Mouse (Mus musculus) hindbrain, embryonic 15.5 days (tissue): ENCODE measurements at regions not wholly inside any gene's neighbourhood (a gene's known extent, or its start where the extent isn't known, plus 50 kb on each side); places are given as distances from the start of the nearest gene placed in this dataset.
"Not testable (repeated sequence)": the region's sequence is repeated elsewhere in the genome, so short reads cannot be mapped to it uniquely, and the experiment has no call there.

ENCODE experiments used
- ATAC-seq: fragments of 200-750 bp; cut with Nextera tagmentation; 2 replicates; pipeline ENCODE4 v1.8.0; 2017; ENCODE audit warnings: low read depth, moderate number of reproducible peaks, moderate TSS enrichment; ENCODE audit not compliant: low FRiP score
- H3K27ac ChIP-seq: fragments of 300-500 bp; sonication (generic); replicated peaks from 2 replicates; pipeline ENCODE4 v1.5.1; 2015; ENCODE audit warnings: mild to moderate bottlenecking, inconsistent platforms
- H3K27me3 ChIP-seq: fragments of 300-500 bp; sonication (generic); 2 replicates; pipeline ENCODE4 v1.6.1; 2015; ENCODE audit warnings: control low read depth, inconsistent platforms
- H3K36me3 ChIP-seq: fragments of 300-500 bp; sonication (generic); 2 replicates; pipeline ENCODE4 v1.6.1; 2015; ENCODE audit warnings: control low read depth, inconsistent platforms
- H3K4me1 ChIP-seq: fragments of 300-500 bp; sonication (generic); replicated peaks from 2 replicates; pipeline ENCODE4 v1.6.1; 2015; ENCODE audit warnings: control low read depth, inconsistent platforms
- H3K4me2 ChIP-seq: fragments of 300-500 bp; sonication (generic); 2 replicates; pipeline ENCODE4 v1.6.1; 2015; ENCODE audit warnings: moderate library complexity, mild to moderate bottlenecking, inconsistent platforms
- H3K4me3 ChIP-seq: fragments of 300-500 bp; sonication (generic); 2 replicates; pipeline ENCODE4 v1.5.1; 2015; ENCODE audit warnings: mild to moderate bottlenecking, inconsistent platforms
- H3K9ac ChIP-seq: fragments of 300-500 bp; sonication (generic); 2 replicates; pipeline ENCODE4 v1.6.1; 2015; ENCODE audit warnings: inconsistent platforms
- H3K9me3 ChIP-seq: fragments of 300-500 bp; sonication (generic); 2 replicates; pipeline ENCODE4 v1.6.1; 2016; ENCODE audit warnings: control low read depth, inconsistent platforms
- WGBS: fragments of 180-500 bp; shearing (Covaris S2); methylation state at CpG from one replicate; pipeline ENCODE4 v1.1.7; 2015; 5-methylcytosine and 5-hydroxymethylcytosine counted together

- H3K4me2 ChIP-seq: no peak overlapping the region
- H3K36me3 ChIP-seq: no peaks in the 10 kb centered on the region
- no peak overlapping the region for H3K27ac ChIP-seq
- H3K27me3 ChIP-seq: 0 out of 2 replicates have a peak, but pooled peaks cover 4% of the 10 kb centered on the region
- no peaks in the 10 kb centered on the region for H3K9me3 ChIP-seq
- ATAC-seq: no peak
- WGBS: 76% methylated on average over 4 of the region's 4 CpGs
- no peak overlapping the region for H3K9ac ChIP-seq
- H3K4me3 ChIP-seq: no peak overlapping the region
- peaks cover 58% of the 10 kb centered on the region for H3K4me1 ChIP-seq
Measured at GRCm38 (mm10) chr2:92809681-92810323, 105.1 kb upstream of the Syt13 start.

GRCm38 (mm10) chr2:92810956-92811355 lies 103.9 kb upstream of the Syt13 start:
- H3K4me1 ChIP-seq: peaks cover 49% of the 10 kb centered on the region
- H3K4me2 ChIP-seq, H3K9ac ChIP-seq, H3K4me3 ChIP-seq, H3K27ac ChIP-seq, ATAC-seq, H3K27me3 ChIP-seq, H3K36me3 ChIP-seq, H3K9me3 ChIP-seq: not testable (repeated sequence)
- WGBS: 13% methylated on average over 6 of the region's 6 CpGs

- H3K4me1 ChIP-seq: peaks cover 32% of the 10 kb centered on the region
- no peak for ATAC-seq
- H3K36me3 ChIP-seq: no peaks in the 10 kb centered on the region
- H3K4me2 ChIP-seq: no peak overlapping the region
- H3K27me3 ChIP-seq: 0 out of 2 replicates have a peak, but pooled peaks cover 4% of the 10 kb centered on the region
- no peaks in the 10 kb centered on the region for H3K9me3 ChIP-seq
- H3K27ac ChIP-seq: no peak overlapping the region
- no peak overlapping the region for H3K4me3 ChIP-seq
- H3K9ac ChIP-seq: no peak overlapping the region
- 60% methylated on average over 11 of the region's 11 CpGs for WGBS
Measured at GRCm38 (mm10) chr2:92813028-92813427, 101.9 kb upstream of the Syt13 start.

DNA sequence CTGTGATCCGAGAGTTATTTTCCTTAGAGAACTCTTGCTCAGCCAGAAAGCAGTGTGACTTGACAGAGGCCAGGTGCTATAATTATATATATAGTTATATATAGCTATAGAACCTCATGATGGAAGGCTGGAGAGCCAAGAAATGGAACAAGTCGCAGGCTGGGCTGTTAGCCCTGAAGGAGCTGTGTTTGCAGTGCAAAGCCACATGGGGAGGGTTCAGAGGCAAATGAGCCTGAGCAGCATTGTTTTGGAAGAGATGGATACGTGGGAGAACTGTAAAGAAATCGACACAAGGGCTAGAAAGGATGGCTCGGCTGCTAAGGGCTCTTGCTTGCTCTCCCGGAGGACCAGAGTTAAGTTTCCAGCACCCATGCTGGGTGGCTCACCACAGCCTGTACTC lies 95.3 kb upstream of the Syt13 start:
- Histone ChIP-seq H3K4me3 (no peak overlapping the region), H3K27me3 (no peaks in the 10 kb centered on the region), H3K4me2 (no peak overlapping the region), H3K36me3 (no peaks in the 10 kb centered on the region), H3K4me1 (0 out of 2 replicates have a peak, but pooled peaks cover 2% of the 10 kb centered on the region), H3K9ac (no peak overlapping the region), H3K27ac (no peak overlapping the region), H3K9me3 (no peaks in the 10 kb centered on the region)
- WGBS: 68% methylated on average over 6 of the region's 6 CpGs
- ATAC-seq: no peak

- Histone ChIP-seq H3K4me2 (no peak overlapping the region), H3K4me1 (peaks cover 14% of the 10 kb centered on the region; the same call in 1 of the 2 replicates), H3K9ac (no peak overlapping the region), H3K36me3 (no peaks in the 10 kb centered on the region), H3K27ac (no peak overlapping the region), H3K27me3 (no peaks in the 10 kb centered on the region), H3K9me3 (no peaks in the 10 kb centered on the region), H3K4me3 (no peak overlapping the region)
- ATAC-seq: no peak
- 77% methylated on average over 1 of the region's 1 CpGs for WGBS
Measured at GRCm38 (mm10) chr2:92824325-92824724, 90.6 kb upstream of the Syt13 start.

DNA sequence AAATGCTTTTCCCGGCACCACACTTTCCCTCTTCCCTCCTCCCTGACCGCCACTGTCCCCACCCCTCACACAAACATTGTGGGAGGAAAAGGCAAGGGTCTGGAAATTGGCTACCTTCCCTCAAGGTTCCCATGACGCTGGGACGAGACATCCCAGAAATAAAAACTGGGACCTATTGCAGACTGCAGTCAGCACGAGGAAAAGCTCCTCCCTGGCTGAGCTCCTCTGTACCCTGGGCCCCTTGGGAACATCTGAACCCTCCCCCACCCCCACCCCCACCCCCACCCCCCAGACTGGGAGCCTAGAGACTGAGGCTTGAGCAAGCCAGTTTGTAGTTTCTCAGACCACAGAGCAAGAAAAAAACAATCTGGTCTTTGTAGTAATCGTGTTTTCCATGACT lies 89.5 kb upstream of the Syt13 start:
- Histone ChIP-seq H3K9ac (no peak overlapping the region), H3K4me3 (no peak overlapping the region), H3K27ac (no peak overlapping the region), H3K4me1 (peaks cover 22% of the 10 kb centered on the region), H3K36me3 (no peaks in the 10 kb centered on the region), H3K27me3 (no peaks in the 10 kb centered on the region), H3K9me3 (no peaks in the 10 kb centered on the region), H3K4me2 (no peak overlapping the region)
- ATAC-seq: 0 out of 2 replicates have a peak, but pooled peaks have one; percentile 21
- 20% methylated on average over 6 of the region's 6 CpGs for WGBS

DNA sequence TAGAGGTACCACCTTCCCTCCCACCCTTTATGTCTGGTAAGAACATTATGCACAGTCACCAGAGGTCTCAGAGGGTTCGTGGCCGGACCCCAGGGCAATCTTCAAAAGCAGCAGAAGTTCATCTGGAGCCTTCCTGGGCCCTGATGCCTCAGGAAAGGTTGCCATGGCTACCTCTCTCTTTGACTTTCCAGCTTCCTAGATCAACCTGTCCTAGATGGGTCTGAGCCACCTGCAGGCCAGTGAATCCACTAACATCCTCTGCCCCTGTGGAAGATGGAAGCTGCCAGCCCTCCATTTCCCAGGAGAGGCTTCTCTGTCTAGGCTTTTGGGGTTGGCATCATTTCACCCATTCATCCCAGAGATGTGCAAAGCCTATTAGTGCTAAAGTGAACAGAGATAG lies 84.8 kb upstream of the Syt13 start:
- Histone ChIP-seq H3K4me2 (no peak overlapping the region), H3K4me1 (peaks cover 17% of the 10 kb centered on the region), H3K27ac (no peak overlapping the region), H3K9me3 (no peaks in the 10 kb centered on the region), H3K36me3 (no peaks in the 10 kb centered on the region), H3K27me3 (no peaks in the 10 kb centered on the region), H3K9ac (no peak overlapping the region), H3K4me3 (no peak overlapping the region)
- ATAC-seq: no peak
- 82% methylated on average over 2 of the region's 2 CpGs for whole genome bisulfite sequencing

GRCm38 (mm10) chr2:92831784-92832183 lies 83.1 kb upstream of the Syt13 start:
- Histone ChIP-seq H3K36me3 (no peaks in the 10 kb centered on the region), H3K9me3 (no peaks in the 10 kb centered on the region), H3K9ac (no peak overlapping the region), H3K27ac (no peak overlapping the region), H3K27me3 (no peaks in the 10 kb centered on the region), H3K4me3 (no peak overlapping the region), H3K4me2 (no peak overlapping the region), H3K4me1 (peaks cover 13% of the 10 kb centered on the region)
- WGBS: 83% methylated on average over 7 of the region's 7 CpGs
- ATAC-seq: no peak

DNA sequence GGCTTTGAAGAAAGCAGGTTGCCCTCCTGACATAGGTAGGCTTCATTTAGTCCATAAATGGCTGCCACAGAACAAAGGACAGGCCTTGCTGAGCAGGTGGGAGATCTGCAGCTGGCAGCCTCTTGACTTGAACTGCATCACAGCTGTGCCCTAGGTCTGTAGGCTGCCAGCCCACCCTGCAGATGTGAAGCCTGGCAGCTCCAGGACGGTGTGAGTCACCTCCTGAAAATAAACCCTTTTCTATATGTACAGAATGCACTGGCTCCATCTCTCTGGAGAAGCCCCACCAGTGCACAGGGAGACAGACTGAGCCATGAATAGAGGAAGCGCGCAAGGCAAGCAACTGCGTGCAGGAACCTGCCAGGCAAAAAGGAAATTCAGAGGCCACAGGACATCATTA lies 78.7 kb upstream of the Syt13 start:
- H3K9me3 ChIP-seq: no peaks in the 10 kb centered on the region
- WGBS: 81% methylated on average over 4 of the region's 4 CpGs
- no peaks in the 10 kb centered on the region for H3K36me3 ChIP-seq
- no peak overlapping the region for H3K9ac ChIP-seq
- H3K27ac ChIP-seq: no peak overlapping the region
- peaks cover 5% of the 10 kb centered on the region; the same call in 1 of the 2 replicates for H3K27me3 ChIP-seq
- no peak overlapping the region for H3K4me3 ChIP-seq
- no peak overlapping the region for H3K4me2 ChIP-seq
- no peak for ATAC-seq
- H3K4me1 ChIP-seq: 0 out of 2 replicates have a peak, but pooled peaks cover 3% of the 10 kb centered on the region

DNA sequence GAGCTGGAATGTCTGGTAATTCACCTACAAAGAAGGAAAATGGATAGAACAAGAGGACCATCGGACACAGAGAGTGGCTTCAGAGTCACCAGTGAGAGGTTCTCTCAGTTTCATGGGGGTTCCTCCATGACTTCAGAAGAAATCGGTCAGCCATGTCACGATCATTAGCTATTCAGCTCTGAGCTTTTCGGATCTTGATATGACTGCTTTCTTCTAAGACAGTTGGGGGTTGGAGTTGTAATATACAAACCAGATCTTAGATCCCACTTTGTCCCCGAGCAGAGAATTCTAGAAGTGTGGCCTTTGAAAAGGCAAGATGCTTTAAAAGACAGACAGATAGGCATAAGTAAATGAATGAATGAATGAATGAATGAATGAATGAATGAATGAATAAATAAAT lies 76.9 kb upstream of the Syt13 start:
- WGBS: 88% methylated on average over 5 of the region's 5 CpGs

GRCm38 (mm10) chr2:92840009-92840408 lies 74.9 kb upstream of the Syt13 start:
- Histone ChIP-seq H3K27me3 (peaks cover 10% of the 10 kb centered on the region; the same call in 1 of the 2 replicates), H3K4me2 (no peak overlapping the region), H3K36me3 (no peaks in the 10 kb centered on the region), H3K4me1 (peaks cover 13% of the 10 kb centered on the region), H3K9ac (no peak overlapping the region), H3K27ac (no peak overlapping the region), H3K9me3 (no peaks in the 10 kb centered on the region), H3K4me3 (no peak overlapping the region)
- 14% methylated on average over 4 of the region's 4 CpGs for WGBS
- ATAC-seq: peak; percentile 58; the same call in 1 of the 2 replicates

More for the DNA sequence above, 76.9 kb upstream of the Syt13 start:
- ATAC-seq: no peak
- Histone ChIP-seq H3K27me3 (peaks cover 10% of the 10 kb centered on the region; the same call in 1 of the 2 replicates), H3K4me1 (0 out of 2 replicates have a peak, but pooled peaks cover 3% of the 10 kb centered on the region), H3K9me3 (no peaks in the 10 kb centered on the region), H3K4me3 (no peak overlapping the region), H3K36me3 (no peaks in the 10 kb centered on the region), H3K9ac (no peak overlapping the region), H3K4me2 (no peak overlapping the region), H3K27ac (no peak overlapping the region)

DNA sequence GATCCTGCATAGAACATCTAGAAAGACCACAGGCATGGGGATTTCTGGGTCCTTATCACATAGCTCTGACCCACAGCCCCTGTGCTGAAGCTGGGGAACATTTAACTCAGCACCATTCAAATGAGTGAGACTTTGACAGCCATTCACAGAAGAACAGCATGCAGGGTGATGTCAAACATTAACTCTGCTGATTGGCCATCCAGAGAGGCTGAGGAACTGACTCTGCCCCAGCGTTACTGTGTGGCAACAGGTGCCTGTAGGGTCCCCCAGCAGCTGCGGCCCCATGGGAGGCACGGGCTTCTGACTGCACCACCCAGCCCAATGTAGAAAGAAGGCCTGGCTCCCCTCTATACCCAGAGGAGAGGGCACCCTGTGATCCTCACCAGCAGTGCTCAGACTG lies 73.3 kb upstream of the Syt13 start:
- no peaks in the 10 kb centered on the region for H3K9me3 ChIP-seq
- no peak overlapping the region for H3K4me3 ChIP-seq
- no peaks in the 10 kb centered on the region for H3K36me3 ChIP-seq
- H3K27ac ChIP-seq: no peak overlapping the region
- ATAC-seq: no peak
- H3K27me3 ChIP-seq: peaks cover 10% of the 10 kb centered on the region; the same call in 1 of the 2 replicates
- H3K4me2 ChIP-seq: no peak overlapping the region
- WGBS: 40% methylated on average over 3 of the region's 3 CpGs
- no peak overlapping the region for H3K9ac ChIP-seq
- H3K4me1 ChIP-seq: peaks cover 18% of the 10 kb centered on the region
